Mouse (Mus musculus) midbrain, embryonic 14.5 days (tissue): ENCODE data around the gene Psmb5. TPM values are rescaled to one million over a fixed set of nuclear protein-coding genes. Genes with fewer than 3 reads are reported as not detected.

Experiments
- ATAC-seq: fragments of 200-750 bp; cut with Nextera tagmentation; 2 replicates; pipeline ENCODE4 v1.8.0; 2017; ENCODE audit warnings: moderate number of reproducible peaks, moderate library complexity; ENCODE audit not compliant: low FRiP score, low TSS enrichment
- DNase-seq: peaks from one replicate; pipeline ENCODE4 v3.0.0-alpha.2; 2015
- H3K27ac ChIP-seq: fragments of 300-500 bp; sonication (generic); replicated peaks from 2 replicates; pipeline ENCODE4 v1.5.1; 2014; ENCODE audit warnings: mild to moderate bottlenecking, low read depth, low read length, moderate library complexity
- H3K27me3 ChIP-seq: fragments of 300-500 bp; sonication (generic); 2 replicates; pipeline ENCODE4 v1.6.1; 2014; ENCODE audit warnings: low read length, control low read depth, mixed read lengths; ENCODE audit not compliant: control insufficient read depth, insufficient read depth
- H3K36me3 ChIP-seq: fragments of 300-500 bp; sonication (generic); 2 replicates; pipeline ENCODE4 v1.6.1; 2014; ENCODE audit warnings: low read length, control low read depth; ENCODE audit not compliant: control insufficient read depth, insufficient read depth
- H3K4me1 ChIP-seq: fragments of 300-500 bp; sonication (generic); 2 replicates; pipeline ENCODE4 v1.6.1; 2014; ENCODE audit warnings: mild to moderate bottlenecking, antibody characterized with exemption, low read length, control low read depth; ENCODE audit not compliant: control insufficient read depth, insufficient read depth
- H3K4me2 ChIP-seq: fragments of 300-500 bp; sonication (generic); 2 replicates; pipeline ENCODE4 v1.6.1; 2014; ENCODE audit warnings: mild to moderate bottlenecking, low read length, moderate library complexity
- H3K4me3 ChIP-seq: fragments of 300-500 bp; sonication (generic); replicated peaks from 2 replicates; pipeline ENCODE4 v1.5.1; 2014; ENCODE audit warnings: low read depth, low read length
- H3K9ac ChIP-seq: fragments of 300-500 bp; sonication (generic); replicated peaks from 2 replicates; pipeline ENCODE4 v1.6.1; 2014; ENCODE audit warnings: mild to moderate bottlenecking, low read length, moderate library complexity
- H3K9me3 ChIP-seq: fragments of 300-500 bp; sonication (generic); 2 replicates; pipeline ENCODE4 v1.6.1; 2016; ENCODE audit warnings: low read length, control low read depth, mixed read lengths; ENCODE audit not compliant: control insufficient read depth
- WGBS: fragments of 180-500 bp; shearing (Covaris S2); extraction: QIAGEN DNeasy Blood & Tissue Kit; methylation state at CpG from one replicate; pipeline ENCODE4 v1.1.7; 2014; 5-methylcytosine and 5-hydroxymethylcytosine counted together
- polyA plus RNA-seq: library from polyadenylated mRNA; unstranded; fragments of >200 nt; fragmentation: Nextera tagmentation; extraction: Ambion mirVana; gene quantifications from 2 replicates; pipeline ENCODE4 v1.2.1, GENCODE M21; 2014

The Psmb5 gene
- polyA plus RNA-seq, 1 experiment from 2014 or later = 409 TPM

DNA sequence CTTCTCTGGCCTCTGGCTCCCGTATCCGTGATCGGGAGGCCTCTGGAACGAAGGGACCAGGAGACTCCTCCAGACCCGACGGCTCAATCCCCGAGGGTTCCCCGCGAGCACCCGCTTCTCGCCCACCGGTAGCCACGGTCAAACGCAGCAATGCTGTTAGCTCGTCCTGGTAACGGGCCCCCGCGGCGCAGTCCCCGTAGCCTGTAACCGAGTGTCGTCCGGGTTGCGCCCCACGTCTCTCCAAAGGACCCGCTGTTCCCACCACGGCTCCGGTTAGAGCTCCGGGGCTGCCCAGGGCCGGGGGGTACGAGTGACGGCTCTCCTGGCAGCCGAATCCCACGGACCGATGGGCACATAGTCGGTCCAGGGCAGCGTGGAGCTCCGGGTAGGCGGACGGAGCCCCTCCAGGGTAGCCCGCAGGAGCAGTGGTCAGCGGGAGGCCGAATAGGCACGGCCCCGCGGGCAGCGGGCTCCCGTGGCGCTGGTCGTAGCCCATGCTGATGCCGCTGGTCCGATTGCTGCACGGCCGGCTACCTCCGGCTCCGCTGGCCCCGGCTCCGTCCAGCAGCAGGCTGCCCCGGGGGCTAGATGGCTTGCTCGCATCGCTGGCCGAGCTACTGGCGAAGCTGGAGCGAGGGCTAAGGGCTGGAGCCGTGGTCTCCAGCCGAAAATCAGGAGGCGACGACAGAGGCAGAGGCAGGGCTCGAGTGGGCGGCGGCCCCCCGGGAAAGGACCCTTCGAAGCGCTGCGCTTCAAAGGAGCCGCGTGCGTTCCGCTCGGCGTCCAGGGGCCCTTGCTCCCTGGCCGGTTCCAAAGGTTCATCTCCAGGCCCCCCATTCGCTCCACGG, 41.4 kb downstream of the Psmb5 start:
- Histone ChIP-seq H3K9ac (peak overlapping the region; percentile 67), H3K4me1 (peaks cover 32% of the 10 kb centered on the region), H3K4me3 (peak overlapping the region; percentile 51), H3K9me3 (no peaks in the 10 kb centered on the region), H3K27me3 (peaks cover 23% of the 10 kb centered on the region), H3K36me3 (no peaks in the 10 kb centered on the region), H3K27ac (peak overlapping the region; percentile 73), H3K4me2 (peak overlapping the region; percentile 64)
- under 1% methylated on average over 84 of the region's 84 CpGs for WGBS
- ATAC-seq = no peak
- peak; percentile 42 for DNase-seq

DNA sequence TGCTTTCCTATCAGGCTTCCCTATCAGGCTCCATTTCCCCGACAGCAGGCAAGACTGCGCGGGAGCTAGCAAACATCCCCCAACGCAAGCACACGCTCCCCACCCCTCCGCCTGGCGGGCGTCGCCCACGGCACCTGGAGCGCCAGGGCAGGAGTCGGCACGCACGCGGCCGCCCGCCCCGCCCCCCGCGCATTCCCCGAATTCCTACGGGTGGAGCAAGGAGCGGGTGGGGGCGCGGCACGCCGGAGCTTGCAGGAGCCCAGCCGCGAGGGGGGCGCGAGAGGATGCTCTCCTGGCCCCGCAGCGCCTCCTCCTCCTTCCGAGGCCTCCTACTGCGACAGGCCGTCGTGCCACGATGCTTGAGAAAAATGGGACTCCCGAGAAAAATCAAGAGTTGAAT, 42.2 kb downstream of the Psmb5 start:
- Histone ChIP-seq H3K27ac (no peak overlapping the region), H3K27me3 (peaks cover 23% of the 10 kb centered on the region)
- peak; percentile 74 for DNase-seq

DNA sequence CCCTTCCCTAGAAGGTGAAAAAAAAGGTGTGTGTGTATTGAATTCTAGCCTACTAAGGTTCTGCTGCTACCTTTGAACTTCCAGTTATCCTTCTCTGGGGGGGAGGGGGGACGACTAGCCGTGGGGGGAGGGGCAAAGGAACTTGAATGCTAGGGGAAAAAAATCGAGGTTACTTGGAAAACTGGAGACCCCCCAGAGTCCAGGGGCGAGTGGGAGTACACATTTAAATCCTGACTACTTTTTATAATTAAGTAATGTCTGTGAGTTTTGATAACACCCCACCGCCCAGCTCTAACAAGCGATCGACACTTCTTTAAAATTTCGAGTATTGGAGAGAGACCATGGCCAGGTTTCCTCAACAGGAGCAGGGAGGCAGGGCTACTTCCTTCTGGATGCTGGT, 42.8 kb downstream of the Psmb5 start:
- Histone ChIP-seq H3K4me3 (peak overlapping the region; percentile 51), H3K9ac (0 out of 2 replicates have a peak overlapping the region, but pooled peaks have one; percentile 42), H3K27me3 (peaks cover 23% of the 10 kb centered on the region), H3K4me1 (peaks cover 32% of the 10 kb centered on the region), H3K9me3 (no peaks in the 10 kb centered on the region), H3K4me2 (peak overlapping the region; percentile 64), H3K27ac (no peak overlapping the region), H3K36me3 (peaks cover 3% of the 10 kb centered on the region; the same call in 1 of the 2 replicates)
- ATAC-seq = no peak
- 4% methylated on average over 8 of the region's 8 CpGs for WGBS
- no peak for DNase-seq

More for the DNA sequence above, 42.2 kb downstream of the Psmb5 start:
- ATAC-seq = no peak
- Histone ChIP-seq H3K36me3 (no peaks in the 10 kb centered on the region), H3K9ac (peak overlapping the region; percentile 67), H3K9me3 (no peaks in the 10 kb centered on the region), H3K4me1 (peaks cover 32% of the 10 kb centered on the region), H3K4me3 (peak overlapping the region; percentile 51), H3K4me2 (peak overlapping the region; percentile 64)
- under 1% methylated on average over 39 of the region's 39 CpGs for WGBS

DNA sequence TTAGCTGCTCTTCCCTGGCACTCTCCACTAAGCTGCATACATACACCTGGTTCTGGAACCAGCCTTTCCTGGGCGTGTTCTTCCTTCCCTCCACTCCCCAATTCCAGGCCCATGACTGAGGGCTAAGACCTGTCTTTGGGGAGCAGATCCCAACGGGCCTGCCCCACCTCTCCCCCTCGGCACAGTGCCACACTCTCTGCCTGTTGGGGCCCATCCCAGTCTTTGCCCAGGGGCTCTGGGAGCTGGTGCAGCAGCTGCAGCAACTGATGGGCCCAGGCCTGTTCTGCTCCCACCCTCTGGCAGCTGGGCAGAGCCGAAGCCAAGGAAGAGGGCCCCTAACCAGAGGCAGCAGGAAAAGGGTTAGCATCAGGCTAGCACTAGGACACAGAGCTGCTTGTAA, 43.6 kb downstream of the Psmb5 start:
- H3K27me3 ChIP-seq = peaks cover 23% of the 10 kb centered on the region
- H3K9ac ChIP-seq = peak overlapping the region; percentile 13; the same call in 1 of the 2 replicates
- ATAC-seq (no peak), DNase-seq (no peak)
- H3K36me3 ChIP-seq = peaks cover 3% of the 10 kb centered on the region; the same call in 1 of the 2 replicates
- no peaks in the 10 kb centered on the region for H3K9me3 ChIP-seq
- peak overlapping the region; percentile 51; the same call in 1 of the 2 replicates for H3K4me3 ChIP-seq
- H3K27ac ChIP-seq = no peak overlapping the region
- peak overlapping the region; percentile 64 for H3K4me2 ChIP-seq
- H3K4me1 ChIP-seq = peaks cover 32% of the 10 kb centered on the region
- WGBS = 7% methylated on average over 4 of the region's 4 CpGs

DNA sequence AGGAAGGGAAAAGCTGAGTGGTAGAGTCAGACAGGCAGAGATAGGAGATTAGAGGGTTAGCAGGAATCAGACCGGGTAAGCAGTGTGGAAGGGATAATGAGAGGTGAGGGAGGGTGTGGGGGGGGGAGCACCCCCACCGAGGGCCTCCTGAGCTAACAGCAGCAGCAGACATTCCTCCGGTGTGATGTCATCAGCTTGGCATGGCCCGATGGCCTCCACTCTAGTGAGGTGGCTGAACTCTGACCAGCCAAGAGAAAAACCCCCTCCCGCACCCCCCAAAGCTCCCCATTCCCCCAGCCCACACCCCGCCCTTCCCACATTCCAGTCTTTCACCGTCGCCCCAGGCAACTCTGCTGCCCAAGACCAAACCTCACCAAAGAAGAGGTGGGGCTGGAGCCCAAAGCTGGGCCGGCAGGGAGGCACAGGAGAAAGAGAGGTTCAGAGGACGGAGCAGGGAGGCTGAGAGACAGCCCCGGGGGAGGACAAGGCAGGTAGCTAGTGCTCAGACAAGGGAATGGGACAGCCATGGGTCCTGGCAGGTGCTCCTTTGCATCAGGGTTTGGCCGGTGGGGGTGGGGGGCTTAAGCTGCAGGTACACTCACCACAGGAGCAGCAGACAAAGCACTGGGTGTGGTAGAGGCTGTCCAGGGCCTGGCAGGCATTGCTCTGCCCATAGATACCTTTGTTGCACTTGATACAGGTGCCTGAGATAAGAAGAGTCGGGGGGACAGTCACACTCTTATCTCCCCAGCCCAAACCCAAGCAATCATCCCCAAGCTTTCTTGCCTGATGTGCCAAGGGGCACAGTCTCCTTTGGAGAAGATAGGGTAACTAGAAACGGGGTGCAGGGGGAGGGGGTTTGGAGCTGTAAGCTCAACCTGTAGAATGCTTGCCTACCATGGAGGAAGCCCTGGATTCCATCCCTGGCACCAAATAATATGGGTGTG, 44.8 kb downstream of the Psmb5 start:
- WGBS = 5% methylated on average over 14 of the region's 14 CpGs
- H3K4me2 ChIP-seq = peak overlapping the region; percentile 64
- peak overlapping the region; percentile 51; the same call in 1 of the 2 replicates for H3K4me3 ChIP-seq
- peaks cover 3% of the 10 kb centered on the region; the same call in 1 of the 2 replicates for H3K36me3 ChIP-seq
- ATAC-seq (peak; percentile 54), DNase-seq (peak; percentile 74)
- peaks cover 32% of the 10 kb centered on the region for H3K4me1 ChIP-seq
- peak overlapping the region; percentile 60 for H3K27ac ChIP-seq
- H3K9ac ChIP-seq = no peak overlapping the region; the same call in 1 of the 2 replicates
- peaks cover 23% of the 10 kb centered on the region for H3K27me3 ChIP-seq
- no peaks in the 10 kb centered on the region for H3K9me3 ChIP-seq

DNA sequence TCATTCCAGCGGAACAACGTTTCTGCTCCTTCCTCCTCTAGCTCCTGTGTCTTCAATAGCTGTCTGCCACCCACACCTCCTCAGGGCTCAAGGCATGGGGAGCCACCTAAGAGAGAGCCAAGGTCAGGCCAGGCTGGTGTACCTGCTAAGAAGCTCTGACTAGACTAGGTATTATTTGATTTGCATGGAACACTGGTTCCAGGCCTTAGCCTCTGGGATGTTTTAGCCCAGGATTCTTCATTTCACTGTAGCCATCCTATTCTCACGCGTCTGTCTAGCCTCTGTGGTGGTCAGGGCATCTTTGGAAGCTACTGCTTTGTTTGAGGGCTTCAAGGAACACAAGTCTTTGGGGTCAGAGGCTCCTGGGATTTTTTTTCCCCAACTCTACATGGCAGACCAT, 45.7 kb downstream of the Psmb5 start:
- peak overlapping the region; percentile 64 for H3K4me2 ChIP-seq
- H3K9ac ChIP-seq = no peak overlapping the region
- no peak for ATAC-seq

DNA sequence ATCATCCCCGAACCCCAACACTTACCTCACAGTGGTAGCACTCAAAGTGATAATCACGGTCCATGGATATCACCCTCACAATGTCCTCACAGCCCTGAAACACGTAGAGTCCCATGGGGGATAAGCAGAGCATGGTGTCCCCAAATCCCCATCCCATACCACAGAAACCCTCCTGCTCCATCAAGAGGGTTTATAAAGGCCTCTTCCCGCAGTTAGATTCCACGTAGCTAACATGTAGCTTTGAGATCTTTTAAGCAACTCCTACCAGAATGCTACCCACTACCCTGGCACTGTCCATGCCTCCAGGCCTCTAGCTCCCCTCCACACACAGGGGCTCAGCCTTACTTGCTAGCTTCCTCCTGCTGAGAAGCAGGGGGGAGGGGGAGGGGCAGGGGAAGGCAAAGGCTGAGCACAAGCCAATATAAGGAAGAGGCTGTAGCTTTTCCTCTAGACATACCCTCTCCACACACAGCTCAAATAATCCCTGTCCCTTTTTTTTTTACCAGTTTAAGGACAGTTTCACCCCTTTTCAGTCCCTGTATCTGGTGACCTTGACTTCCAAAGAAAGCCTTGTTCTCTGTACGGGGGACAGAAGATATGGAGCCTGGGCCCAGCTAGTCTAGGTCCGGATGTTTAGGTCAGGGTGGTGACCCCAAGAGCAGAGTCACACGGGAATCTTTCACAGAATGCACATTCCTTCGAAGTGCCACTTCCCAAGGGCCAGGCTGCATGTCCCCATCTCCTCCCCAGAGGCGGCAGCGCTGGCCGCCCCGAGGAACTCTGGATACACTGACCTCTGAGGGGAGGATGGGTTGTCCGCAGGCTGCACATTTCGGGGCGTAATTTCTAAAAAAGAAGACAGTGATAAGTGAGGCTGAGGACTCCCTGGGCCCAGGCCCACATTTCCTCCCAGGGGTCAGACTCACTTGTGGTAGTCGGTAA, 48.1 kb downstream of the Psmb5 start:
- peaks cover 3% of the 10 kb centered on the region; the same call in 1 of the 2 replicates for H3K36me3 ChIP-seq
- H3K27me3 ChIP-seq = peaks cover 8% of the 10 kb centered on the region; the same call in 1 of the 2 replicates
- H3K9me3 ChIP-seq = no peaks in the 10 kb centered on the region
- 0 out of 2 replicates have a peak, but pooled peaks have one; percentile 6 for ATAC-seq
- no peak overlapping the region; the same call in 1 of the 2 replicates for H3K27ac ChIP-seq
- H3K4me1 ChIP-seq = peaks cover 17% of the 10 kb centered on the region
- H3K4me3 ChIP-seq = no peak overlapping the region
- WGBS = 58% methylated on average over 17 of the region's 17 CpGs
- H3K9ac ChIP-seq = no peak overlapping the region; the same call in 1 of the 2 replicates
- H3K4me2 ChIP-seq = no peak overlapping the region
- DNase-seq = peak; percentile 37

More for the DNA sequence above, 45.7 kb downstream of the Psmb5 start:
- Histone ChIP-seq H3K27ac (peak overlapping the region; percentile 60; the same call in 1 of the 2 replicates), H3K4me1 (peaks cover 29% of the 10 kb centered on the region), H3K36me3 (peaks cover 3% of the 10 kb centered on the region; the same call in 1 of the 2 replicates), H3K27me3 (peaks cover 18% of the 10 kb centered on the region), H3K9me3 (no peaks in the 10 kb centered on the region), H3K4me3 (no peak overlapping the region)
- 34% methylated on average over 4 of the region's 4 CpGs for WGBS
- DNase-seq = no peak
